Mouse (Mus musculus): ENCODE results near the gene Gstm5. TPM values are rescaled to one million over a fixed set of nuclear protein-coding genes. Genes with fewer than 3 reads are reported as not detected.

Gene Gstm5
- total RNA-seq, 1 experiment = 20.7 TPM

GRCm38 (mm10) chr3:107867086-107867485 lies 28.5 kb upstream of the Gstm5 start:
- no peaks in the 10 kb centered on the region for H3K9me3 ChIP-seq (ENCODE audit: control insufficient read depth, insufficient read depth, low read depth, low read length)
- in situ Hi-C loops (cut with MboI; ENCODE audit: low sequenced_read_pairs in 2 of 2, unreplicated experiment in 2 of 2) = loop anchor here in 1 of 2 experiments (10.0 kb wide), 1 partner anchor 172 kb away; the partner anchor contains the start of gene Ahcyl1
- H3K4me3 ChIP-seq (ENCODE audit: insufficient read depth in 1 of 2, low read depth in 1 of 2, low read length in 2 of 2, poor library complexity in 1 of 2, severe bottlenecking in 1 of 2) = no peak overlapping the region
- H3K4me1 ChIP-seq (ENCODE audit: control insufficient read depth in 2 of 2, insufficient read depth in 2 of 2, low read length in 2 of 2, poor library complexity in 1 of 2) = peaks cover 0 to 2% of the 10 kb centered on the region in 2 experiments; a peak in 2 of 4 replicates
- H3K27ac ChIP-seq (ENCODE audit: insufficient read depth, low read depth, low read length, poor library complexity, severe bottlenecking) = no peak overlapping the region; the same call in 1 of the 2 replicates
- TF ChIP-seq ZC3H11A (IDR thresholded peaks at IDR 0.05; ENCODE audit: borderline replicate concordance, low read depth, low read length) (peak; percentile 75), CHD2 (IDR thresholded peaks at IDR 0.05; ENCODE audit: low read depth, low read length) (no peak)
- H3K9ac ChIP-seq (ENCODE audit: insufficient read depth, low read depth, low read length, poor library complexity, severe bottlenecking) = no peak overlapping the region; the same call in 1 of the 2 replicates
- peak; percentile 93 for DNase-seq (ENCODE audit: low read depth, low spot score)
- no peaks in the 10 kb centered on the region for H3K36me3 ChIP-seq (ENCODE audit: control insufficient read depth, insufficient read depth, low read length, poor library complexity, severe bottlenecking)

GRCm38 (mm10) chr3:107868452-107868851 lies 27.2 kb upstream of the Gstm5 start:
- H3K27ac ChIP-seq (ENCODE audit: insufficient read depth, low read depth, low read length, poor library complexity, severe bottlenecking) = no peak overlapping the region
- in situ Hi-C loops (cut with MboI; ENCODE audit: low sequenced_read_pairs in 2 of 2, unreplicated experiment in 2 of 2) = loop anchor here in 1 of 2 experiments (10.0 kb wide), 1 partner anchor 174 kb away; the partner anchor contains the start of gene Ahcyl1
- H3K9ac ChIP-seq (ENCODE audit: insufficient read depth, low read depth, low read length, poor library complexity, severe bottlenecking) = no peak overlapping the region
- H3K36me3 ChIP-seq (ENCODE audit: control insufficient read depth, insufficient read depth, low read length, poor library complexity, severe bottlenecking) = no peaks in the 10 kb centered on the region
- no peak overlapping the region for H3K4me3 ChIP-seq (ENCODE audit: insufficient read depth in 1 of 2, low read depth in 1 of 2, low read length in 2 of 2, poor library complexity in 1 of 2, severe bottlenecking in 1 of 2)
- no peak for DNase-seq (ENCODE audit: low read depth, low spot score)
- H3K4me1 ChIP-seq (ENCODE audit: control insufficient read depth in 2 of 2, insufficient read depth in 2 of 2, low read length in 2 of 2, poor library complexity in 1 of 2) = peaks cover 0 to 2% of the 10 kb centered on the region in 2 experiments; a peak in 2 of 4 replicates
- TF ChIP-seq HCFC1 (IDR thresholded peaks at IDR 0.05; ENCODE audit: borderline replicate concordance, insufficient read depth, low read length) (no peak), ZNF384 (IDR thresholded peaks at IDR 0.05; ENCODE audit: low read depth, low read length) (no peak), ZC3H11A (IDR thresholded peaks at IDR 0.05; ENCODE audit: borderline replicate concordance, low read depth, low read length) (no peak), CHD2 (IDR thresholded peaks at IDR 0.05; ENCODE audit: low read depth, low read length) (no peak), MAFK (IDR thresholded peaks at IDR 0.05; ENCODE audit: insufficient read depth, low read depth, low read length) (no peak)
- no peaks in the 10 kb centered on the region for H3K9me3 ChIP-seq (ENCODE audit: control insufficient read depth, insufficient read depth, low read depth, low read length)

- Histone ChIP-seq H3K4me1 (ENCODE audit: control insufficient read depth in 2 of 2, insufficient read depth in 2 of 2, low read length in 2 of 2, poor library complexity in 1 of 2) (peaks cover 0 to 2% of the 10 kb centered on the region in 2 experiments; a peak in 2 of 4 replicates), H3K36me3 (ENCODE audit: control insufficient read depth, insufficient read depth, low read length, poor library complexity, severe bottlenecking) (no peaks in the 10 kb centered on the region), H3K4me3 (ENCODE audit: insufficient read depth in 1 of 2, low read depth in 1 of 2, low read length in 2 of 2, poor library complexity in 1 of 2, severe bottlenecking in 1 of 2) (no peak overlapping the region), H3K27ac (ENCODE audit: insufficient read depth, low read depth, low read length, poor library complexity, severe bottlenecking) (no peak overlapping the region), H3K9me3 (ENCODE audit: control insufficient read depth, insufficient read depth, low read depth, low read length) (no peaks in the 10 kb centered on the region), H3K9ac (ENCODE audit: insufficient read depth, low read depth, low read length, poor library complexity, severe bottlenecking) (no peak overlapping the region)
- no peak for TF ChIP-seq HCFC1 (IDR thresholded peaks at IDR 0.05; ENCODE audit: borderline replicate concordance, insufficient read depth, low read length)
- no peak for TF ChIP-seq CHD2 (IDR thresholded peaks at IDR 0.05; ENCODE audit: low read depth, low read length)
- TF ChIP-seq ZC3H11A (IDR thresholded peaks at IDR 0.05; ENCODE audit: borderline replicate concordance, low read depth, low read length) = no peak
- TF ChIP-seq MAFK (IDR thresholded peaks at IDR 0.05; ENCODE audit: insufficient read depth, low read depth, low read length) = no peak
- TF ChIP-seq ZNF384 (IDR thresholded peaks at IDR 0.05; ENCODE audit: low read depth, low read length) = no peak
- DNase-seq (ENCODE audit: low read depth, low spot score) = no peak
- in situ Hi-C loops (cut with MboI; ENCODE audit: low sequenced_read_pairs in 2 of 2, unreplicated experiment in 2 of 2) = loop anchor here in 1 of 2 experiments (10.0 kb wide), 1 partner anchor 174 kb away; the partner anchor contains the start of gene Ahcyl1
Observed at GRCm38 (mm10) chr3:107869097-107869496, 26.5 kb upstream of the Gstm5 start.

- DNase-seq (ENCODE audit: low read depth, low spot score) = no peak
- H3K9ac ChIP-seq (ENCODE audit: insufficient read depth, low read depth, low read length, poor library complexity, severe bottlenecking) = no peak overlapping the region
- H3K36me3 ChIP-seq (ENCODE audit: control insufficient read depth, insufficient read depth, low read length, poor library complexity, severe bottlenecking) = no peaks in the 10 kb centered on the region
- H3K9me3 ChIP-seq (ENCODE audit: control insufficient read depth, insufficient read depth, low read depth, low read length) = no peaks in the 10 kb centered on the region
- H3K4me3 ChIP-seq (ENCODE audit: insufficient read depth in 1 of 2, low read depth in 1 of 2, low read length in 2 of 2, poor library complexity in 1 of 2, severe bottlenecking in 1 of 2) = no peak overlapping the region
- H3K27ac ChIP-seq (ENCODE audit: insufficient read depth, low read depth, low read length, poor library complexity, severe bottlenecking) = no peak overlapping the region
- TF ChIP-seq MAFK (IDR thresholded peaks at IDR 0.05; ENCODE audit: insufficient read depth, low read depth, low read length) = no peak
- no peak for TF ChIP-seq CHD2 (IDR thresholded peaks at IDR 0.05; ENCODE audit: low read depth, low read length)
- TF ChIP-seq HCFC1 (IDR thresholded peaks at IDR 0.05; ENCODE audit: borderline replicate concordance, insufficient read depth, low read length) = no peak
- no peak for TF ChIP-seq ZNF384 (IDR thresholded peaks at IDR 0.05; ENCODE audit: low read depth, low read length)
- no peak for TF ChIP-seq ZC3H11A (IDR thresholded peaks at IDR 0.05; ENCODE audit: borderline replicate concordance, low read depth, low read length)
- H3K4me1 ChIP-seq (ENCODE audit: control insufficient read depth in 2 of 2, insufficient read depth in 2 of 2, low read length in 2 of 2, poor library complexity in 1 of 2) = peaks cover 0 to 2% of the 10 kb centered on the region in 2 experiments; a peak in 2 of 4 replicates
- in situ Hi-C loops (cut with MboI; ENCODE audit: low sequenced_read_pairs in 2 of 2, unreplicated experiment in 2 of 2) = loop anchor here in 1 of 2 experiments (10.0 kb wide), 1 partner anchor 175 kb away; the partner anchor contains the start of gene Ahcyl1
Observed at GRCm38 (mm10) chr3:107869925-107870324, 25.7 kb upstream of the Gstm5 start.

Data from ES-E14 (cell line).